Comparison of ENCODE assay signal across 12 mouse cellular contexts in genomic region chr6:65075201-65075600, GRCm38 (mm10). TPM values are rescaled to one million over a fixed set of nuclear protein-coding genes. Genes with fewer than 3 reads are reported as not detected.
DNase-seq lines count a peak whose midpoint lies in the region; ATAC-seq and TF ChIP-seq lines count a peak whose summit lies in the region.
"Had no signal": no experiment of that assay in that cellular context is flagged by ENCODE, and none has a peak within 500 bp of the region (broad histone marks: within the 10 kb centered on the region; RNA-seq: fewer than 3 reads in every experiment).

No protein-coding gene starts in this region.

- H3K4me2 ChIP-seq in forebrain, embryonic 14.5 days (ENCODE audit: low read length) = no peak overlapping the region
- no peak overlapping the region for H3K4me2 ChIP-seq in forebrain, embryonic 12.5 days
- no peak overlapping the region for H3K4me2 ChIP-seq in midbrain, postnatal 0 days (ENCODE audit: low read depth, low read length, poor library complexity, severe bottlenecking)
- H3K4me2 ChIP-seq in embryonic facial prominence, embryonic 14.5 days (ENCODE audit: low read depth, low read length) = no peak overlapping the region
- H3K4me2 ChIP-seq in hindbrain, embryonic 13.5 days = no peak overlapping the region
- H3K4me2 ChIP-seq: hindbrain, embryonic 15.5 days; limb, embryonic 12.5 days; midbrain, embryonic 15.5 days had no signal

- H3K36me3 ChIP-seq in forebrain, embryonic 14.5 days (ENCODE audit: control insufficient read depth, insufficient read depth, low read length) = peaks cover 71% of the 10 kb centered on the region
- H3K36me3 ChIP-seq in forebrain, embryonic 12.5 days (replicated peaks) = peaks cover 68% of the 10 kb centered on the region
- H3K36me3 ChIP-seq in midbrain, postnatal 0 days (ENCODE audit: insufficient read depth, low read length) = peaks cover 29% of the 10 kb centered on the region
- H3K36me3 ChIP-seq in midbrain, embryonic 10.5 days = peaks cover 86% of the 10 kb centered on the region
- peaks cover 69% of the 10 kb centered on the region for H3K36me3 ChIP-seq in embryonic facial prominence, embryonic 14.5 days (ENCODE audit: control insufficient read depth, insufficient read depth, low read length)
- peaks cover 64% of the 10 kb centered on the region for H3K36me3 ChIP-seq in hindbrain, embryonic 13.5 days

- no peak overlapping the region for H3K4me3 ChIP-seq in forebrain, embryonic 14.5 days (ENCODE audit: low read depth, low read length)
- no peak overlapping the region for H3K4me3 ChIP-seq in forebrain, embryonic 12.5 days (replicated peaks)
- no peak overlapping the region for H3K4me3 ChIP-seq in midbrain, postnatal 0 days (ENCODE audit: low read depth, low read length)
- no peak overlapping the region for H3K4me3 ChIP-seq in midbrain, embryonic 10.5 days
- no peak overlapping the region for H3K4me3 ChIP-seq in embryonic facial prominence, embryonic 14.5 days (ENCODE audit: low read depth, low read length)
- no peak overlapping the region for H3K4me3 ChIP-seq in hindbrain, embryonic 13.5 days
- H3K4me3 ChIP-seq: hindbrain, embryonic 15.5 days; limb, embryonic 12.5 days; midbrain, embryonic 15.5 days had no signal

- no peaks in the 10 kb centered on the region for H3K9me3 ChIP-seq in forebrain, embryonic 14.5 days (replicated peaks; ENCODE audit: control insufficient read depth, low read length)
- H3K9me3 ChIP-seq in forebrain, embryonic 12.5 days = no peaks in the 10 kb centered on the region
- H3K9me3 ChIP-seq in midbrain, postnatal 0 days (ENCODE audit: low read length) = no peaks in the 10 kb centered on the region
- no peaks in the 10 kb centered on the region for H3K9me3 ChIP-seq in midbrain, embryonic 10.5 days (replicated peaks)
- no peaks in the 10 kb centered on the region for H3K9me3 ChIP-seq in embryonic facial prominence, embryonic 14.5 days (ENCODE audit: control insufficient read depth, low read length)
- H3K9me3 ChIP-seq in hindbrain, embryonic 13.5 days = no peaks in the 10 kb centered on the region
- H3K9me3 ChIP-seq: hindbrain, embryonic 15.5 days; limb, embryonic 12.5 days; midbrain, embryonic 15.5 days had no signal

- H3K4me1 ChIP-seq in forebrain, embryonic 14.5 days (ENCODE audit: control insufficient read depth, insufficient read depth, low read length) = no peaks in the 10 kb centered on the region
- H3K4me1 ChIP-seq in forebrain, embryonic 12.5 days = peaks cover 3% of the 10 kb centered on the region; the same call in 1 of the 2 replicates
- H3K4me1 ChIP-seq in midbrain, postnatal 0 days (ENCODE audit: insufficient read depth, low read length) = no peaks in the 10 kb centered on the region
- no peaks in the 10 kb centered on the region for H3K4me1 ChIP-seq in midbrain, embryonic 10.5 days
- no peaks in the 10 kb centered on the region for H3K4me1 ChIP-seq in embryonic facial prominence, embryonic 14.5 days (ENCODE audit: control insufficient read depth, insufficient read depth, low read length)
- H3K4me1 ChIP-seq in hindbrain, embryonic 13.5 days (replicated peaks) = no peaks in the 10 kb centered on the region
- H3K4me1 ChIP-seq: hindbrain, embryonic 15.5 days; limb, embryonic 12.5 days; midbrain, embryonic 15.5 days had no signal

- H3K9ac ChIP-seq in forebrain, embryonic 14.5 days (ENCODE audit: low read length) = no peak overlapping the region
- H3K9ac ChIP-seq in forebrain, embryonic 12.5 days = no peak overlapping the region
- no peak overlapping the region for H3K9ac ChIP-seq in midbrain, postnatal 0 days (replicated peaks; ENCODE audit: low read length, poor library complexity, severe bottlenecking)
- no peak overlapping the region for H3K9ac ChIP-seq in embryonic facial prominence, embryonic 14.5 days (ENCODE audit: low read depth, low read length)
- no peak overlapping the region for H3K9ac ChIP-seq in hindbrain, embryonic 13.5 days
- H3K9ac ChIP-seq: hindbrain, embryonic 15.5 days; limb, embryonic 12.5 days; midbrain, embryonic 15.5 days had no signal

- peak; percentile 7 for DNase-seq in forebrain, embryonic 14.5 days (ENCODE audit: low spot score)
- DNase-seq in midbrain, postnatal 0 days (ENCODE audit: low spot score) = peak; percentile 4
- DNase-seq in midbrain, embryonic 10.5 days (ENCODE audit: low spot score) = no peak
- DNase-seq in embryonic facial prominence, embryonic 14.5 days (ENCODE audit: low spot score) = peak; percentile 41
- peak; percentile 12 for DNase-seq in telencephalon, adult 2 months (ENCODE audit: low read depth, low spot score)
- no peak for DNase-seq in T-cell, adult 2 months (ENCODE audit: low spot score)
- DNase-seq: thymus, adult 2 months had no signal

- no peak overlapping the region for H3K27ac ChIP-seq in forebrain, embryonic 14.5 days (ENCODE audit: low read depth, low read length)
- H3K27ac ChIP-seq in forebrain, embryonic 12.5 days = no peak overlapping the region
- no peak overlapping the region for H3K27ac ChIP-seq in midbrain, postnatal 0 days (ENCODE audit: low read depth, low read length)
- no peak overlapping the region for H3K27ac ChIP-seq in midbrain, embryonic 10.5 days (replicated peaks)
- H3K27ac ChIP-seq in embryonic facial prominence, embryonic 14.5 days (replicated peaks; ENCODE audit: low read depth, low read length) = no peak overlapping the region
- no peak overlapping the region for H3K27ac ChIP-seq in hindbrain, embryonic 13.5 days
- H3K27ac ChIP-seq: hindbrain, embryonic 15.5 days; limb, embryonic 12.5 days; midbrain, embryonic 15.5 days had no signal

- ATAC-seq in forebrain, embryonic 14.5 days = no peak
- no peak for ATAC-seq in forebrain, embryonic 12.5 days (ENCODE audit: low FRiP score)
- ATAC-seq in midbrain, postnatal 0 days (ENCODE audit: low FRiP score) = no peak
- ATAC-seq in embryonic facial prominence, embryonic 14.5 days (ENCODE audit: low read depth) = no peak
- no peak for ATAC-seq in hindbrain, embryonic 13.5 days (ENCODE audit: low FRiP score)
- ATAC-seq: midbrain, embryonic 15.5 days had no signal

- WGBS in forebrain, embryonic 14.5 days = 82% methylated on average over 2 of the region's 2 CpGs
- 90% methylated on average over 2 of the region's 2 CpGs for WGBS in forebrain, embryonic 12.5 days
- WGBS in midbrain, postnatal 0 days = 84% methylated on average over 2 of the region's 2 CpGs
- 81% methylated on average over 2 of the region's 2 CpGs for WGBS in midbrain, embryonic 10.5 days
- WGBS in embryonic facial prominence, embryonic 14.5 days = 64% methylated on average over 2 of the region's 2 CpGs
- WGBS in hindbrain, embryonic 13.5 days = 83% methylated on average over 2 of the region's 2 CpGs

- no peak for TF ChIP-seq CTCF in midbrain, postnatal 0 days (IDR thresholded peaks at IDR 0.05)

- H3K27me3 ChIP-seq in forebrain, embryonic 14.5 days (replicated peaks; ENCODE audit: control insufficient read depth, insufficient read depth, low read length) = no peaks in the 10 kb centered on the region
- H3K27me3 ChIP-seq in forebrain, embryonic 12.5 days = no peaks in the 10 kb centered on the region
- no peaks in the 10 kb centered on the region for H3K27me3 ChIP-seq in midbrain, postnatal 0 days (ENCODE audit: insufficient read depth, low read length)
- H3K27me3 ChIP-seq in midbrain, embryonic 10.5 days (ENCODE audit: low read depth, poor library complexity, severe bottlenecking) = no peaks in the 10 kb centered on the region
- no peaks in the 10 kb centered on the region for H3K27me3 ChIP-seq in embryonic facial prominence, embryonic 14.5 days (replicated peaks; ENCODE audit: control insufficient read depth, insufficient read depth, low read length)
- no peaks in the 10 kb centered on the region for H3K27me3 ChIP-seq in hindbrain, embryonic 13.5 days
- H3K27me3 ChIP-seq: hindbrain, embryonic 15.5 days; limb, embryonic 12.5 days; midbrain, embryonic 15.5 days had no signal

RNA-seq across cellular contexts. Expression of gene Smarcad1, which starts 32.8 kb away (rescaled TPM):
- polyA plus RNA-seq in forebrain, embryonic 14.5 days (2014; fragmentation: Nextera tagmentation; extraction: Ambion mirVana) = 101 and 106 TPM in 2 replicates
- 139 and 140 TPM in 2 replicates for polyA plus RNA-seq in forebrain, embryonic 12.5 days (2016; fragmentation: Nextera tagmentation; extraction: Ambion mirVana)
- 47.8 and 60.3 TPM in 2 replicates for total RNA-seq in midbrain, postnatal 0 days (2014; rRNA removed)
- polyA plus RNA-seq in midbrain, postnatal 0 days (2015; fragmentation: Nextera tagmentation; extraction: Ambion mirVana) = 28.7 and 39.2 TPM in 2 replicates
- 116 and 118 TPM in 2 replicates for polyA plus RNA-seq in midbrain, embryonic 10.5 days (2016; fragmentation: Nextera tagmentation; extraction: Ambion mirVana)
- polyA plus RNA-seq in embryonic facial prominence, embryonic 14.5 days (2014; fragmentation: Nextera tagmentation; extraction: Ambion mirVana) = 46.7 and 48.3 TPM in 2 replicates
- polyA plus RNA-seq in hindbrain, embryonic 13.5 days (2015; fragmentation: Nextera tagmentation; extraction: Ambion mirVana) = 98.8 and 101 TPM in 2 replicates

Comparison
In these comparisons a context has a peak if more than half of its experiments do, and no peak if none do; other contexts are left out.
1. DNase-seq: peak in forebrain, embryonic 14.5 days (single experiment), midbrain, postnatal 0 days (single experiment), embryonic facial prominence, embryonic 14.5 days (single experiment) and telencephalon, adult 2 months (single experiment); none in midbrain, embryonic 10.5 days (single experiment) and T-cell, adult 2 months (single experiment).